Mouse (Mus musculus): ENCODE results near the gene Gm11042.
A peak's percentile ranks its signal among the peaks of the same experiment; 100 is the strongest.

The Gm11042 gene

GRCm38 (mm10) chr12:74284020-74284684, 32.0 kb downstream of the Gm11042 start:
- DNase-seq: peak; percentile 89

- DNase-seq: no peak
These were observed 33.3 kb downstream of the Gm11042 start for GRCm38 (mm10) chr12:74282846-74283245.

- DNase-seq: no peak
These were observed 34.8 kb downstream of the Gm11042 start for GRCm38 (mm10) chr12:74281403-74281802.

GRCm38 (mm10) chr12:74277265-74277664, 38.9 kb downstream of the Gm11042 start:
- DNase-seq: no peak

GRCm38 (mm10) chr12:74272545-74272944, 43.6 kb downstream of the Gm11042 start:
- DNase-seq: no peak

- DNase-seq: no peak
These were observed 47.4 kb downstream of the Gm11042 start for GRCm38 (mm10) chr12:74268644-74269285.

- no peak for DNase-seq
These were observed 49.1 kb downstream of the Gm11042 start for GRCm38 (mm10) chr12:74267049-74267448.

Data from kidney, postnatal 10 days (tissue).